Mouse (Mus musculus) heart, adult 2 months (tissue): Measurements from ENCODE around the gene 4930539E08Rik.

Experiments used
- CTCF ChIP-seq: fragments of 200-600 bp; IDR thresholded peaks from 2 replicates; pipeline ENCODE4 v1.8.1; 2022; ENCODE audit warnings: antibody characterized with exemption, mild to moderate bottlenecking, moderate library complexity
- EP300 ChIP-seq: fragments of 200-500 bp; IDR thresholded peaks from 2 replicates; pipeline ENCODE4 v1.6.1; 2011; ENCODE audit warnings: low read depth, low read length, control low read depth; ENCODE audit not compliant: insufficient read depth
- POLR2A ChIP-seq: fragments of 200-500 bp; IDR thresholded peaks from 2 replicates; pipeline ENCODE4 v1.6.1; 2011; ENCODE audit warnings: mild to moderate bottlenecking, low read depth, low read length, control low read depth; ENCODE audit not compliant: insufficient read depth

DNA sequence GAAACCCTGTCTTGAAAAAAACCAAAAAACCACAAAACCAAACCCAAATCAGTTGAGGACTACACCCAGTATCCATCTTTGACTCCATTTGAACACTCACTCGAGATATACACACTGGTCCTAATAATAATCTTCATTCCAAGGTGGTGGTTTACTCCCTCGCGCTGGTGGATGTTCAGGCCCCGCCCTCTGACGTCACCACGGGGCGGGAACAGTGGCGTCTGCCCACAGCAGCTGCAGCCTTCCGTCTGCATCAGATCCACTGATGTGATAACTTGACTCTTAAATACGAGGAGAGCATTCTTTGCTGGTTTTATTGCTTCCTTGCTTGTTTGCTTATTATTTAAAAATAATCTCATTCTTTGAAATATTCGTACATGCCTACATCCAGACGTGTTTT, 32.8 kb downstream of the 4930539E08Rik start:
- no peak for TF ChIP-seq CTCF
- TF ChIP-seq POLR2A, result no peak
- TF ChIP-seq EP300, result no peak
